Mouse (Mus musculus) bone marrow macrophage, adult 2 months (primary cell): ENCODE results near the gene Haus5.

Experiments used
- CTCF ChIP-seq: IDR thresholded peaks from 2 replicates; pipeline ENCODE4 v1.5.1; 2012; ENCODE audit warnings: low read depth, mild to moderate bottlenecking, low read length, moderate library complexity
- POLR2A ChIP-seq: IDR thresholded peaks from 2 replicates; pipeline ENCODE4 v1.6.1; 2012; ENCODE audit warnings: mild to moderate bottlenecking, low read depth, low read length, borderline replicate concordance

- TF ChIP-seq POLR2A (no peak), CTCF (no peak)
These were observed 60.4 kb downstream of the Haus5 start for GRCm38 (mm10) chr7:30604424-30604823.
